Mouse (Mus musculus): ENCODE results near the gene Glce.

- TF ChIP-seq CTCF (IDR thresholded peaks at IDR 0.05; ENCODE audit: low read depth, low read length), result peak; percentile 39; the same call in 1 of the 2 replicates
- TF ChIP-seq POLR2A (IDR thresholded peaks at IDR 0.05; ENCODE audit: extremely low read depth, insufficient read depth, low read length), result no peak
Observed at GRCm38 (mm10) chr9:62015504-62015903, 107.0 kb downstream of the Glce start.
